Mouse (Mus musculus): ENCODE measurements at regions not wholly inside any gene's neighbourhood (a gene's known extent, or its start where the extent isn't known, plus 50 kb on each side); places are given as distances from the start of the nearest gene placed in this dataset.

- ATAC-seq (ENCODE audit: low FRiP score, low read depth), result no peak
- no peak overlapping the region for H3K4me2 ChIP-seq (replicated peaks; ENCODE audit: low read depth, low read length, severe bottlenecking)
- no peak overlapping the region for H3K4me3 ChIP-seq (replicated peaks; ENCODE audit: low read length)
- no peaks in the 10 kb centered on the region for H3K27me3 ChIP-seq (ENCODE audit: control insufficient read depth, insufficient read depth, low read length)
- no peak for TF ChIP-seq POLR2A (IDR thresholded peaks at IDR 0.05; ENCODE audit: borderline replicate concordance, extremely low read depth, insufficient read depth, insufficient read length)
- H3K4me1 ChIP-seq (ENCODE audit: control insufficient read depth, insufficient read depth, low read length), result no peaks in the 10 kb centered on the region
- H3K9me3 ChIP-seq (ENCODE audit: control insufficient read depth, low read length), result no peaks in the 10 kb centered on the region
- no peaks in the 10 kb centered on the region for H3K36me3 ChIP-seq (ENCODE audit: control insufficient read depth, insufficient read depth, low read length)
- no peak overlapping the region for H3K27ac ChIP-seq (replicated peaks; ENCODE audit: low read depth, low read length)
- 92% methylated on average over 4 of the region's 4 CpGs for WGBS
- DNase-seq (ENCODE audit: low spot score), result no peak
- no peak overlapping the region for H3K9ac ChIP-seq (ENCODE audit: low read depth, low read length, severe bottlenecking)
Measured at GRCm38 (mm10) chr4:56064657-56065056, 532.4 kb upstream of the Klf4 start.

- H3K9me3 ChIP-seq (ENCODE audit: control insufficient read depth, low read length), result no peaks in the 10 kb centered on the region
- no peaks in the 10 kb centered on the region for H3K4me1 ChIP-seq (ENCODE audit: control insufficient read depth, insufficient read depth, low read length)
- no peaks in the 10 kb centered on the region for H3K36me3 ChIP-seq (ENCODE audit: control insufficient read depth, insufficient read depth, low read length)
- no peak overlapping the region for H3K9ac ChIP-seq (ENCODE audit: low read depth, low read length, severe bottlenecking)
- whole genome bisulfite sequencing, result 40% methylated on average over 6 of the region's 6 CpGs
- no peak; the same call in 1 of the 2 replicates for ATAC-seq (ENCODE audit: low FRiP score, low read depth)
- H3K27ac ChIP-seq (replicated peaks; ENCODE audit: low read depth, low read length), result no peak overlapping the region
- no peak overlapping the region for H3K4me2 ChIP-seq (replicated peaks; ENCODE audit: low read depth, low read length, severe bottlenecking)
- no peak for TF ChIP-seq POLR2A (IDR thresholded peaks at IDR 0.05; ENCODE audit: borderline replicate concordance, extremely low read depth, insufficient read depth, insufficient read length)
- H3K4me3 ChIP-seq (replicated peaks; ENCODE audit: low read length), result no peak overlapping the region
- H3K27me3 ChIP-seq (ENCODE audit: control insufficient read depth, insufficient read depth, low read length), result no peaks in the 10 kb centered on the region
- peak; percentile 49 for DNase-seq (ENCODE audit: low spot score)
Measured at GRCm38 (mm10) chr4:56051792-56052380, 519.6 kb upstream of the Klf4 start.

- Histone ChIP-seq H3K27ac (replicated peaks; ENCODE audit: low read depth, low read length) (no peak overlapping the region), H3K4me1 (ENCODE audit: control insufficient read depth, insufficient read depth, low read length) (no peaks in the 10 kb centered on the region), H3K4me3 (replicated peaks; ENCODE audit: low read length) (no peak overlapping the region), H3K27me3 (ENCODE audit: control insufficient read depth, insufficient read depth, low read length) (no peaks in the 10 kb centered on the region), H3K9me3 (ENCODE audit: control insufficient read depth, low read length) (no peaks in the 10 kb centered on the region), H3K36me3 (ENCODE audit: control insufficient read depth, insufficient read depth, low read length) (no peaks in the 10 kb centered on the region), H3K4me2 (replicated peaks; ENCODE audit: low read depth, low read length, severe bottlenecking) (no peak overlapping the region), H3K9ac (ENCODE audit: low read depth, low read length, severe bottlenecking) (no peak overlapping the region)
- DNase-seq (ENCODE audit: low spot score) (no peak), ATAC-seq (ENCODE audit: low FRiP score, low read depth) (no peak)
- TF ChIP-seq POLR2A (IDR thresholded peaks at IDR 0.05; ENCODE audit: borderline replicate concordance, extremely low read depth, insufficient read depth, insufficient read length), result no peak
- WGBS, result 81% methylated on average over 4 of the region's 4 CpGs
Measured at GRCm38 (mm10) chr4:56039327-56039726, 507.1 kb upstream of the Klf4 start.

GRCm38 (mm10) chr4:56036334-56036733, 504.1 kb upstream of the Klf4 start:
- H3K36me3 ChIP-seq (ENCODE audit: control insufficient read depth, insufficient read depth, low read length), result no peaks in the 10 kb centered on the region
- H3K4me2 ChIP-seq (replicated peaks; ENCODE audit: low read depth, low read length, severe bottlenecking), result no peak overlapping the region
- no peak overlapping the region for H3K9ac ChIP-seq (ENCODE audit: low read depth, low read length, severe bottlenecking)
- no peaks in the 10 kb centered on the region for H3K27me3 ChIP-seq (ENCODE audit: control insufficient read depth, insufficient read depth, low read length)
- H3K9me3 ChIP-seq (ENCODE audit: control insufficient read depth, low read length), result no peaks in the 10 kb centered on the region
- WGBS, result 80% methylated on average over 6 of the region's 6 CpGs
- H3K4me1 ChIP-seq (ENCODE audit: control insufficient read depth, insufficient read depth, low read length), result no peaks in the 10 kb centered on the region
- no peak overlapping the region for H3K27ac ChIP-seq (replicated peaks; ENCODE audit: low read depth, low read length)
- no peak for TF ChIP-seq POLR2A (IDR thresholded peaks at IDR 0.05; ENCODE audit: borderline replicate concordance, extremely low read depth, insufficient read depth, insufficient read length)
- DNase-seq (ENCODE audit: low spot score), result no peak
- no peak for ATAC-seq (ENCODE audit: low FRiP score, low read depth)
- H3K4me3 ChIP-seq (replicated peaks; ENCODE audit: low read length), result no peak overlapping the region

- ATAC-seq (ENCODE audit: low FRiP score, low read depth), result no peak
- H3K4me3 ChIP-seq (replicated peaks; ENCODE audit: low read length), result no peak overlapping the region
Measured at GRCm38 (mm10) chr4:56035543-56035942, 503.3 kb upstream of the Klf4 start.

GRCm38 (mm10) chr4:56028441-56028840, 496.2 kb upstream of the Klf4 start:
- Histone ChIP-seq H3K9ac (ENCODE audit: low read depth, low read length, severe bottlenecking) (no peak overlapping the region), H3K4me1 (ENCODE audit: control insufficient read depth, insufficient read depth, low read length) (no peaks in the 10 kb centered on the region), H3K9me3 (ENCODE audit: control insufficient read depth, low read length) (no peaks in the 10 kb centered on the region), H3K4me3 (replicated peaks; ENCODE audit: low read length) (no peak overlapping the region), H3K27ac (replicated peaks; ENCODE audit: low read depth, low read length) (no peak overlapping the region), H3K27me3 (ENCODE audit: control insufficient read depth, insufficient read depth, low read length) (no peaks in the 10 kb centered on the region), H3K36me3 (ENCODE audit: control insufficient read depth, insufficient read depth, low read length) (no peaks in the 10 kb centered on the region), H3K4me2 (replicated peaks; ENCODE audit: low read depth, low read length, severe bottlenecking) (no peak overlapping the region)
- no peak for TF ChIP-seq POLR2A (IDR thresholded peaks at IDR 0.05; ENCODE audit: borderline replicate concordance, extremely low read depth, insufficient read depth, insufficient read length)
- WGBS, result 63% methylated on average over 3 of the region's 3 CpGs
- ATAC-seq (ENCODE audit: low FRiP score, low read depth), result no peak
- DNase-seq (ENCODE audit: low spot score), result no peak

More at GRCm38 (mm10) chr4:56035543-56035942, 503.3 kb upstream of the Klf4 start:
- Histone ChIP-seq H3K9me3 (ENCODE audit: control insufficient read depth, low read length) (no peaks in the 10 kb centered on the region), H3K4me2 (replicated peaks; ENCODE audit: low read depth, low read length, severe bottlenecking) (no peak overlapping the region), H3K27me3 (ENCODE audit: control insufficient read depth, insufficient read depth, low read length) (no peaks in the 10 kb centered on the region), H3K27ac (replicated peaks; ENCODE audit: low read depth, low read length) (no peak overlapping the region), H3K36me3 (ENCODE audit: control insufficient read depth, insufficient read depth, low read length) (no peaks in the 10 kb centered on the region), H3K4me1 (ENCODE audit: control insufficient read depth, insufficient read depth, low read length) (no peaks in the 10 kb centered on the region), H3K9ac (ENCODE audit: low read depth, low read length, severe bottlenecking) (no peak overlapping the region)
- 69% methylated on average over 5 of the region's 5 CpGs for WGBS
- no peak for TF ChIP-seq POLR2A (IDR thresholded peaks at IDR 0.05; ENCODE audit: borderline replicate concordance, extremely low read depth, insufficient read depth, insufficient read length)
- DNase-seq (ENCODE audit: low spot score), result no peak

All from limb, embryonic 14.5 days (tissue).